Mouse (Mus musculus): Measurements from ENCODE around the gene Helq. TPM values are rescaled to one million over a fixed set of nuclear protein-coding genes. Genes with fewer than 3 reads are reported as not detected.

The Helq gene
- total RNA-seq, 4 experiments from 2014 or later, result 4.6 to 6.7 (median 5.9) TPM

DNA sequence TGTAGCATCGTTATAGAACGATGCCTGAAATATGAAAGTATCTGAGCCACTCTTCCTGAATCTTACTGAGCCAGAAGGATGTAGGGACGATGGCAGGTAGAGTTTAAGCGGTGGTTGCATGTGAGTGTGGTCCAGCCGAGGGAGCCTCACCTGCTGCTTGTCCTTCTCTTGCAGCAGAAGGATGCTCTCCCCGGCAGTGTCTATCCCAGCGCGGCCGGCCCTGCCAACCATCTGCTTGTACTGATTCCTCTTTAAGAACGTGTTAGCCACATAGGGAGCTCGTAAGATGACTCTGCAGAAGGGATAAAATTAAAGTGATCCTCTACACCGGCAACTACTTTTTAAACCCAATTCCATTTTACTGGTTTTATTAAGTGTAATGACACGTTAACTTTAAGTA, 19.4 kb downstream of the Helq start:
- no peak for DNase-seq (ENCODE audit: low spot score in 2 of 2)

DNA sequence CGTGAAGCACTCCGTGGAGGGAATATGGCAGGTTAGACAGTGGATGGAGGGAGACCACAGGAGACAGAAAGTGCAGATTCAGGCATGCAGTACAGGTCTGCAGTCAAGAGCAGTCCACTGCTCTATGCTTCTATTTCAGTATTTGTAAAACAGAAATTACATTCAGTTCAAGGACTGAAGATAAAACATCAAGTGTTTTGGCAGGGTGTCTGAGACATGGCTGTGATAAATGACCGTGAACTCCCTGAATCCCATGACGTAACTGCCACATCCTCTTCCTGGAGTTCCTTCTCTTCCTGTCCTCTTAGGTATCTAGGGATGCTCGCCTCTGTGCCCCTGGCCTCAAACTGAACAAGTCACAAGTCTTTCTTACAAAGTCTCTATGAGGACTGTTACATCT, 21.5 kb downstream of the Helq start:
- DNase-seq (ENCODE audit: low spot score in 2 of 2), result no peak

DNA sequence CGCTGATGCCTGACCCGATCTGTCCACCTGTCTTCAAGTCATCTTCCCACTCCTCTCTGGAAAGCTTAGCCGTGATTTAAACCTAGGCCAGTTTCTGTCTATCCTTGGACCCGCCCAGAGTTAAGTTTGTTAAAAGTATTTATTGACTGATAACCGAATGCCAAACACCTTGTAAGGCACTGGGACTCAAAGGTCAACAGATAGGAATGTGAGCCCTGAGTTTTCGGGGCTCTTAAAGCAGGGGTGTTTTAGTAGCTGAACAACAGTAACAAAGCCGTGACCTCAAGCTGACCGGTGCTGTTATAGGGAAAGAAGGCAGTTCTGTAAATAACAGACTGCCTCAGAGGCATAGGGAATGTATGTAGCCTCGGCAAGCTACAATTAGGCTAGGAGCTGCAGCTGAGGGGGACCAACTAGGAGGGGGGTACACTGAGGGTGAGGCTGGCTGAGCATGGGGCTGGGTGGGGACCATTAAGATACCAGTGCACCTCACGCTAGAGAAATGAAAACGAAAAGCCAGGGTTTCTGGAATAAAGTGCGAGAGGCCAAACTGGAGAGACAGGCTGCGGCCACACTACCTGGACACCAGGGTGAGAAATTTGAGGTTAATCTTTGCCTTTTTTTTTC, 22.5 kb downstream of the Helq start:
- no peak for DNase-seq (ENCODE audit: low spot score in 2 of 2)

DNA sequence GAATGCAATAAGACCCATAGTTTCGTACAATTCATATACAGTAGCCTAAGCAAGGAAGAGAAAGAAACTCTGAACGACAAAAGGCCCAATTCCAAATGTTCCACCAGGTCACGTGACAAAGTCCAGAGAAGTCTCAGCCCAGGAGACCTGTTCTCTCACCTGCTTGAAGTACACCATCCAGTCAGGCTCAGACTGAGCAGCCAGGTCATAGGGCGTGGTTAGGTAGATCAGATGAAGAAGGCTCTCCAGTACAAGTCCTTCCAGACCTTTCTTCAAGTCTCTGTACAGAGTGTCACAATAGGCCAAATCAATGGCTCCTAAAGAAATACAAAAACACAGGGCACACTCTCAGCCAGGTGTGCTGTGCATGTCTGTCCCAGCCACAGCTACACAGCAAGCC, 26.8 kb downstream of the Helq start:
- DNase-seq (ENCODE audit: low spot score in 2 of 2), result no peak

DNA sequence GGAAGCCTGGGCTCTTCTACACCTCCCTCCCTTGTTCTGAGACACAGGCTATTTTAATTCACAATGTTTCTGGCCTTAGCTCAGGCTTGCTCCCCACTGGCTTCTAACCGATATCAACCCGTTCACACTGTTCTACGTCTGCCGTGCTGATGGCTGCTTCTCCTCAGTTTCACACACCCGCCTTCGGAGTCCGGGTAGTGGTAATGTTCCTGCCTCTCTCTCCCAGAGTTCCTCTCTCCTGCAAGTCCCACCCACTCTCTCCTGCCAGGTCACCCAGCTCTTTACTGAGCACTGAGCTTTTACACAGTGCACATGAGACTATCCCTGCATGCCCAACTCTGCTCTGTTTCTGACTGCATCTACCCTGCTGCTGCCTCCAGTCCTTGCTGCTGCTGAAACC, 32.4 kb downstream of the Helq start:
- DNase-seq (ENCODE audit: low spot score in 2 of 2), result no peak

DNA sequence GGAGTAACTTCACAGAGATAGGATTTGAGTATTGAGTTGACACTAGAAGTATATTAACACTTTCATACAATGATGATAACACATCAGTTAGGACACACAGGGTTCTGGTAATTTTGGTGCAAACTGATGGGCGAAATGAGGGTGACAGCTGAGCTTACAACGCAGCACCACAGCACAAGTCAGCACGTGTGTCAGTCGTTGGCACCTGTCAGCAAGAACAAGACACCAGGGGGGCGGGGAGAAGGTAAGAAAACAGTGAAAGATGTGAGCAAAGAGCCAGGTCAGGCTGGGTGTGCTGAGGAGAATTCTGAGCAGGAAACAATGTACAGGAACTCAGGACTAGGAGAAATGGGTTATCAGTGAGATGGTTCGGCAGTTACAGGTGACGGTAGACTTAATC, 36.7 kb downstream of the Helq start:
- DNase-seq (ENCODE audit: low spot score in 2 of 2), result no peak

DNA sequence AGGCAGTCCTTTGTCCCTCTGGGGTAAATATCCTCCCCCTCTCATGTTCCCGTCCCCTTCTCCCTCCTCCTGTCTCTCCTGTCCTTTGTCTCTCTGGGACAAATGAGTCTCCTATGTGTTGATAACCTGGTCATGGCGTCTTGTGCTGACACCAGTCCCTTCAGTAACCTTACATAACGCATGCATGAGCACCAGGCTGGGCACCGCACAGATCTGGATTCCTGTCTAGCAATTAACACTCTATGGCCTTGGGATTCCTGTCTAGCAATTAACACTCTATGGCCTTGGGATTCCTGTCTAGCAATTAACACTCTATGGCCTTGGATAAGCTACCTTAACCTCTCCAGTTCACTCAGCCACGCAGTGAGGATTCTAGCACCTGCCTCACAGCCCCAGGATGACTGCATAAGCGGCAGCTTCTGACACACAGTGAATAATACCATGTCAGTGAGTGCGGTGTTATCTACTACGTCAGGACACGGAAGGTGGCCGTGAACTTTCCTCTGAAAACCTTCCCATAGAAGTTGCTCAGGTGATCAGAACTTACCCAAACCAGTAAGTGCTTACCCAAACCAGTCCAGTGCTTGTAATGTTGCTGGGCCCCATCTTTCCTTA, 38.2 kb downstream of the Helq start:
- no peak for DNase-seq (ENCODE audit: low spot score in 2 of 2)

DNA sequence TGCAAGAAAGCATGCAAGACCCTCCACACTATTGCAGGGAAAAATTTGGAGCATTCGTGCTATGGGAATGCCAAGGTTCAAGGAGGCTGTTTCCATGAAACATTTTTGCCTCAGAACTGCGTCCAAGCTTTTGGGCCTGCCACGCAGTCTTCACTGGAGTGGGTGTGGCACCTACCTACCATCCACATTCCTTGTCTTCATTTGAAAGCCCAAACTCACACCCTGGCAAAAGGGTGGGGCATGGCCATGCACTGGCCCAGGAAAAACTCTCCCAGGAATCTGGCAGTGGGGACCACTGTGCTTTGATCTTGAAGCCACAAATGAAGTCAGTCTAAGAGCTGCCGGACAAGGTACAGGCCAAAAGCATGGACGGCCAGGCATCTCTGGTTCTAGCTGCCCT, 40.3 kb downstream of the Helq start:
- no peak for DNase-seq (ENCODE audit: low spot score in 2 of 2)

DNA sequence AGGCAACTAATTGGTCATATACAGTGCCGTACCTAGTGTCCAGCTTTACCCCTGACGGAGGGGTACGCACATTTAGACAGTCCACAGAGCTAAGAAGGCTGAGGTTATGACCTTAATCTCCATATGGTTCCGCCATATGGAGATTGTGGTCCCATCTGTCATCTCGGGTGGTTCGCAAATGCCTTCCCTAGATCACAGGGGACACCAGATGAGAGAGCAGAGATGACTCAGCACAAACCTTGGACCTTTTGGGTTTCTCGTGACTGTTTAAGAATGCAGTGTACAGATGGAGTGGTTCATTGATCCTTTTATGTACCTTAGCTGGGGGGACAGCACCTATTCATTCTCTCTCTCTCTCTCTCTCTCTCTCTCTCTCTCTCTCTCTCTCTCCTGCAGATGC, 45.0 kb downstream of the Helq start:
- no peak for DNase-seq (ENCODE audit: low spot score in 2 of 2)

DNA sequence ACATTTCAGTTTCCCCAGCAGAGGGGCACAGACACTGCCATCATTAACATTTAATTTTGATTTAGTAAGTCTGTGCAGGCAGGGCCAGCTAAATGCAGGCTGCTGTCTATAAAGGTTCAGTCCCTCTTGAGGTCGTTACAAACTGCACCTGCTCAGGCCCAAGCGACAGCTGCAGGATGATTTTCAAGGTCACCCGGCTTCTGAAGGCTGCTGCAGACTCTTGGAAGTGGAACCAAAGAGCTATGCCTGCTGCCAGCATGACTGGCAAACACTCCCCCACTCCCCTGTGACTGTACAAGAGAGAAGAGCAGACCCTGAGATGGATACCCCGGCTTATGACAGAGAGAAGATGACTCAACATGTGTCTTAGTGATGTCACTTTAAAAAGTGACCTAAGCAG, 46.7 kb downstream of the Helq start:
- DNase-seq (ENCODE audit: low spot score in 2 of 2), result no peak

DNA sequence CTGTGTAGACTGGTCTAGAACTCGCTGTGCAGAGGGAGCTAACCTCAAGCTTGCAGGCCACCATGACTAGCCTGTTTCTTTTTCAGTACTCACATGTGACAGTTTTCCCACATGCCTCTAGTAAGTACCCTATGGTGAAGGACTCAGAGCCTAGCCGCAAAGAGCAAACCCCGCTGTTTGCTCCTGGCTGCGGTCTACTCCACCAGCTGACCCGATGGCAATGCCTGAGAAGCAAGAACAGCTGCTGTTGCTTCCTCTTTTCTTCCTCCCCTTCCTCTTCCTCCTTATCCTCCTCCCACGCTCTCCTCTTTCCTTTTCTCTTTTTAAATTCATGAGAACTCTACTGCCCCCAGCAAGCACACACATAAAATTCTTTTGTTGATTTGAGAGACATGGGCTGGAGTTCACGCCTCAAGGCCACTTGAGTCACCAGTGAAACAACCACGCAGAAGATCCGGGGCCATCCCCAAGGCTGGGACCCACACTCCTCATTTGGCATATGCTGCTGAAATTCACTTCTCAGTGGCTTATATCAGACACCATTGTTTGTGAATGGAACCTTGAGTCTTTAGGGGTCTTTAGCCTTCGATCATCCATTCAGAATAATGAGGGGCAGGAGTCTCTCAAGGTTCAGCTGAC, 47.7 kb downstream of the Helq start:
- no peak for DNase-seq (ENCODE audit: low spot score in 2 of 2)

DNA sequence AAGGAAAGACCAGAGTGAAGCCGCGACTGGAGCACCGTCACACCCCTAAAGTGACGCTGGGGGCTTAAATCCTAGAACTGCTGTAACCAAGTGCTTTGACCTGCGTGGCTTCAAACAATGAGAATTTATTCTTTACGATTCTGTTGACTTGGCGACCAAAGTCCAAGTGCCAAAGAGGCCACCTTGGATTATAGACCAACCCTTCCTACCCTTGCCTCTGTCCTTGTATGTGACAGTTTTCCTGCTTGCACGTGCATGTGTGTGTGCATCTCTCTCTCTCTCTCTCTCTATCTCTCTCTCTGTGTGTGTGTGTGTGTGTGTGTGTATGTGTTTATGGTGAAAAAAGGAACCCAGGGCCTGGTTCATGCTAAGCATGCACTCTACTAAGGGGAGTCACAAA, 59.6 kb downstream of the Helq start:
- no peak for DNase-seq (ENCODE audit: low spot score in 2 of 2)

DNA sequence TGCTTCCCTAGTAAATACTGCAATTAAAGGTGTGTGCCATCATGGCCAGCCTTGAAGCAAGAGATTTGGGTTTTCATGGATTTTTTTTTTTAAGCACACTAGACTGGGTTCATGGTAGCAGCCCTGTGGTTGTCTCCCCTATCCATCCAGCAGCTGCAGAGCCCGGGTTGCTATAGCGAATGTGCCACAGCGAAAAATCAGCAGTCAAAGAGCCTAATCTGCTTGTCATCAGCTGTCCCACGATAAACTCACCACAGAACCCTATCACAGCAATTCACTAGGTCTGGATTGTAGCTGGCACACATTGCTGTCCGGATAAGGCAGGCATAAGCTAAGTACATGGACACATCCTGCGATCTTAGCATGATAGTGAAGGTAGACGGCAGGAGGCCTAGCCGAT, 61.5 kb downstream of the Helq start:
- no peak for DNase-seq (ENCODE audit: low spot score in 2 of 2)

DNA sequence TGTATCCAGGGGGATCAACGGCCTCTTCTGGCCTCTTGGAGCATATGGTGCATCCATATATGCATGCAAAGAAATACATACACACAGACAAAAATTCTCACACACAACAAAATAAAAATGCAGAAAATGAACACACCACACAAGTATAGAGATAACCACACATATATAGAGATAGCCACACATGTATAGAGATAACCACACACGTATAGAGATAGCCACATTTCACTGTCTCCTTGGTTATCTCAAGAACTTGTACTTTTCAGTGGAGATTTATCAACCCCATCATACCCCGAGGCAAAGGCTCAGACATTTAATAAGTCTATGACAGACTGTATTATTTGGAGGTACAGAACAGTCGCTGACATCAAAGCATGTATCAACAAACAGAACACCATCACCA, 63.9 kb downstream of the Helq start:
- DNase-seq (ENCODE audit: low spot score in 2 of 2), result no peak

DNA sequence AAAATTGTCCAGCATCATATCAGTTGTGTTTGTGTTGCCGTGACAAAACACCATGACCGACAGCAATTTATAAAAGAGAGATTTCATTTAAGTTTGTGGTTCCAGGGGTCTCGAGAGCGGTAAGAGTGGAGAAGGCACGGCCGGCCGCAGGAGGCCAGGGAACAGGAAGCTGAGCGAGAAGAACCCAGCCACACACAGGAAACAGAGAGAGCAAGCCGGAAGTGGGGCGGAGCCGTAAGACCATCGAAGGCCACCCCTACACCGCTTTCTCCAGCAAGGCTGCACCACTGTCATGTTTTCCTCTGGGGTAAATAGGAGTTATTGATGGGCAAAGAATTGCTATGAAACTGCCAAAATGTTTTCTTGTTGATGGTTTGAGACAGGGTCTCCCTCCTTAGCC, 69.6 kb downstream of the Helq start:
- no peak for DNase-seq (ENCODE audit: low spot score in 2 of 2)

DNA sequence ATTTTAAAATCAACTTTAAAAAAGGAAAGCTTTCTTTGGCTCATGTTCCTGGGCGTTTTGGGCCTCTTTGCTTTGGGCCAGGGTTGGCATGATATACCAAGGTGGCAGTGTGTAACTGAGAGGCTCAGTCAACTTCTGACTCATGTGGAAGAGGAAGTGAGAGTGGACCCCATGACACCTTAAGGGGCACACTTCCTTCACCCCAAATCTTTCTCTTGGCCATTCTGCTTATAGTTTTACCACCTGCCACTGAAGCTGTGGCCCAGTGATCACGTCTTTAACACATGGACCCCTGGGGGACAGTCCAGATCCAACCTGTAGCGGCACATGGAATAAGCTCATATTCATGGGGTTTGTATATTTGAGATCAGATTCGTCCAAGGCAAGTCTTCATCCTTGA, 72.4 kb downstream of the Helq start:
- no peak for DNase-seq (ENCODE audit: low spot score in 2 of 2)

DNA sequence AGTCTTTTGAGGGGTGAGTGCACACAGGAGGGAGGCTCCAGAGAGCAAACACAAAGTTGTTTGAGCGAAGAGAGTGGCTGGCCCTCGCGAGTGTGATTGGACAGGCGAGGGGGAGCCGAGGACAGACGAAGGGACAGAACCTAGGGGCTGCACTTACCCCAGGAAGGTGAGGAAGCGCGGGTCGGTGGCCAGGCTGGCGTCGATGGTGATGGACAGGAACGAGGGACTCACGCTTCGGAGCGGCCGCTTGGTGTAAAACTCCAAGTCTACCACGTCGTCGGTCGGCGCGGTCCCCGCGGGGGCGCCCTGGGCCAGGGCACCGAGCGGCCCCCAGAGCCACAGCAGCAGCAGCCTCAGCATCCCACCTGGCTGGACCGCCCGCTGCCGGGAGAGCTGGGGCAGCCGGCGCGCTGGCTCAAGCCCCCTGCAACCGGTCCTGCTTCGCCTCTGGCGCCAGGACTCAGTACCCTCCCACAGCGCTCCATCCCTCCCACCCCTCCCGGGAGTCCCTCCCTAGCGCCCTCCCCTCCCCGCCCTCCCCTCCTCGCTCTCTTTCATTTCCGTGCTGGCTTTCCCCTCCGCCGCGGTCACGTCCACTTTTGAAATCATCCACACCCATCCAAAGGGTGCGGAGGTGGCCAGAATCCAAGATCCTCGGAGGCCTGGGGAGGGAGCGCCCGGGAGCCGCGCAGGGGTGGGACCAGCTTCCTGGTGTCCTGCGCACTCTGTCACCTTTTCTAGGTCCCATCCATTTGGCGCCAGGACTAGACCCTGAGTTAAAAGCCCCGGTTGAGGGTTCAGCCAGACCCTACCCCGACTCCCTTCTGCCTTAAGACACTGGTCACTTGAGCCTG, 78.9 kb downstream of the Helq start, which contains the start of gene Hpse:
Gene Hpse (minus strand): TSS at position 482 of the 854 bp plus-strand sequence.
- peak; percentile 9 to 24 for DNase-seq (ENCODE audit: low spot score in 2 of 2)

DNA sequence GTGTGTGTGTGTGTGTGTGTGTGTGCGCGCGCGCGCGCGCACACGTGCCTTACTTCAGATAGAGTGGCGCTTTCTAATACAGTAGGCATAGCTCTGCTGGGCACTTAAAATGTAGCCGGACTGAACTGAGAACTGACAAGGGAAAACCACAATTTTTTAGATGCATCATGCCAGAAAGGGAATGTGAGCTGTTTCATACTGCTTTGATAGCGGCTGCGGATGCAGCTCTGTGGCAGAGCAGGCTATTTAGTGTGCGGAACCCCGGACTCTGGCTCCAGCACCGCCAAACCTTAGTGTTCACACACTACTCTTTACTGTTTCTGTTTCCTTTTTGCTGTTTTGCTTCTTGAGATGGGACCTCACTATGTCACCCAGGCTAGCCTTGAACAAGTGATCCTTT, 81.6 kb downstream of the Helq start:
- no peak for DNase-seq (ENCODE audit: low spot score in 2 of 2)
